Mouse (Mus musculus) myocyte (in vitro differentiated cells): ENCODE measurements around the gene Npy.

Experiments
- E2F4 ChIP-seq: IDR thresholded peaks from one replicate; pipeline ENCODE4 v1.6.1; 2011; ENCODE audit warnings: mild to moderate bottlenecking, control low read depth, moderate library complexity; ENCODE audit not compliant: insufficient read depth
- MAX ChIP-seq: IDR thresholded peaks from one replicate; pipeline ENCODE4 v1.6.1; 2011; ENCODE audit warnings: low read depth, mild to moderate bottlenecking, control low read depth
- POLR2A ChIP-seq: IDR thresholded peaks from one replicate; pipeline ENCODE4 v1.6.1; 2011; ENCODE audit warnings: low read depth, mild to moderate bottlenecking, control low read depth, moderate library complexity; ENCODE audit not compliant: insufficient read length
- TCF3 ChIP-seq: IDR thresholded peaks from one replicate; pipeline ENCODE4 v1.6.1; 2011; ENCODE audit warnings: low read depth, control low read depth; ENCODE audit not compliant: insufficient read length

DNA sequence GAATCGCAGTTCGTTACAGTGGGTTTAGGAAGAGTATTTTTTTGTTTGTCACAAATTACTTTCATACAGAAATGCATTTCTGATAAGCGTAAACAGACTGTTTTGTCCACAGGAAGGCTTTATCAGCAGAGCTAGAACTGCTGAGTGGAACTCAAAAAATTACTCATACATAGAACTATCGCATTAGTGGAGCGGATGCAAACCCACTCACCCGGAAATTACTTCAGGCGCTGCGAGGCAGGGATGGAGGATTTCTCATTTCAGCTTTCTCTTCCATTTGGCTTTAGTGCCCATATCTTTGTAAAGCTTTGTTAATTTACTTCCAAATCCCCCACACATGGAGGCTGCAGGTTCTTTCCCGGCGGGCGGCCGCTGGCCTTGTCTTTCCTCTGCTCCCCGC lies 14.4 kb upstream of the Npy start:
- TF ChIP-seq E2F4 (no peak), POLR2A (no peak), TCF3 (no peak), MAX (no peak)
